22 mouse cellular contexts compared by ENCODE assay signal in the genomic region with DNA sequence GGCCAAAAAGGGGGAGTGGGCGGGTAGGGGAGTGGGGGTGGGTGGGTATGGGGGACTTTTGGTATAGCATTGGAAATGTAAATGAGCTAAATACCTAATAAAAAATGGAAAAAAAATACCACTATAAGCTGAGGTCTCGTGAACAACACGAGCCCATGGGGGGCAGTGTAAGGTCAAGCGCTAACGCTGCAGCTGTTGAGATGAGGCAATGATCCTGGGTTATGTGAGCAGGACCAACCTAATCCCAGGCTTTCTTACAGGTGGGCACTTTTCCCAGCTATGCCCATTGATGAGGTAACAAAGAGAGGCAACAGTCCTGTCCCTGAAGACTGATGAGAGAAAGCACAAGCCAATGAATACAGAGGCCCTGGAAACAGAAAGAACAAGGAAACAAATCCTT.
"Had no signal": no experiment of that assay in that cellular context is flagged by ENCODE, and none has a peak within 500 bp of the region (broad histone marks: within the 10 kb centered on the region; RNA-seq: fewer than 3 reads in every experiment).

No protein-coding gene starts in this region.

- ATAC-seq: intestine, embryonic 15.5 days had no signal

- H3K27ac ChIP-seq: intestine, embryonic 15.5 days; kidney, embryonic 15.5 days; liver, embryonic 12.5 days; liver, embryonic 15.5 days; lung, embryonic 15.5 days; midbrain, embryonic 10.5 days; stomach, postnatal 0 days had no signal

- H3K36me3 ChIP-seq: intestine, embryonic 15.5 days; kidney, embryonic 15.5 days; liver, embryonic 12.5 days; liver, embryonic 15.5 days; lung, embryonic 15.5 days; midbrain, embryonic 10.5 days had no signal

- H3K27me3 ChIP-seq: intestine, embryonic 15.5 days; kidney, embryonic 15.5 days; liver, embryonic 12.5 days; liver, embryonic 15.5 days; lung, embryonic 15.5 days; megakaryocyte, embryonic 14.5 days had no signal

- DNase-seq: kidney, adult 11 months; kidney, adult 8-10 months; kidney, postnatal 10 days; kidney, postnatal 36 days; layer of hippocampus, postnatal 36 days; left cerebral cortex, postnatal 4 days; liver; lung, adult 18-20 months; lung, postnatal 10 days; lung, postnatal 36 days; midbrain, embryonic 14.5 days; right cerebral cortex, adult 18-20 months; right cerebral cortex, postnatal 14 days; right cerebral cortex, postnatal 4 days had no signal

- H3K4me1 ChIP-seq: intestine, embryonic 15.5 days; liver, embryonic 15.5 days; lung, embryonic 15.5 days; midbrain, embryonic 10.5 days had no signal

- H3K4me3 ChIP-seq: intestine, embryonic 15.5 days; kidney, embryonic 15.5 days; liver, embryonic 12.5 days; liver, embryonic 15.5 days; lung, embryonic 15.5 days; megakaryocyte, embryonic 14.5 days; midbrain, embryonic 10.5 days had no signal

- H3K9me3 ChIP-seq: intestine, embryonic 15.5 days; kidney, embryonic 15.5 days; liver, embryonic 12.5 days; liver, embryonic 15.5 days; lung, embryonic 15.5 days; megakaryocyte, embryonic 14.5 days; midbrain, embryonic 10.5 days had no signal

- H3K4me2 ChIP-seq: intestine, embryonic 15.5 days; kidney, embryonic 15.5 days; liver, embryonic 12.5 days; liver, embryonic 15.5 days; lung, embryonic 15.5 days had no signal

- H3K9ac ChIP-seq: intestine, embryonic 15.5 days; kidney, embryonic 15.5 days; liver, embryonic 12.5 days; liver, embryonic 15.5 days; lung, embryonic 15.5 days had no signal
